Mouse (Mus musculus): ENCODE data around the gene Dnajc3.

DNA sequence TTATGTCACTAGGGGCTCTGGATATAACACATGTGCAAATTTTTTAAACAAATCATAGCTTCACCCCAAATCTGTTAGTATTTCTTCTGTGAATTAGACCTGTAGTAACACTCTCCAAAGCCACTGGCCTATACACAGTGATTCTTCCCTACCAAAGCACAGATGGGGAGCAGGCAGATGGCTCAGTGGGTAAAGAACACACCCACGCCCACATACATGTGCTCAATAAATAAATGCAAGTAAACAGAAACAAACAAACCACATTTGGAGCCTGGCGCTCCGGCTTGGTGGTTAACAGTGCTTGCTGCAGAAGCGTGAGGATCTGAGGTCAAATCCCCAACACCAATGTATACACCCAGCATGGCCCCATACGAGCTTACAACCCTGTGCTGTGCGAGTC lies 26.3 kb upstream of the Dnajc3 start:
- TF ChIP-seq CTCF (IDR thresholded peaks at IDR 0.05; ENCODE audit: insufficient read depth, low read length) (no peak), POLR2A (IDR thresholded peaks at IDR 0.05; ENCODE audit: borderline replicate concordance, extremely low read depth, low read depth, low read length) (no peak)
